Mouse (Mus musculus): ENCODE results near the gene Vmn1r169.
"Not testable (repeated sequence)": the region's sequence is repeated elsewhere in the genome, so short reads cannot be mapped to it uniquely, and the experiment has no call there.

Vmn1r169 gene

GRCm38 (mm10) chr7:23575226-23575625, at the start of gene Vmn1r169:
Gene Vmn1r169, plus strand, starts transcription at chr7:23575526.
- DNase-seq (ENCODE audit: low spot score in 2 of 2) = not testable (repeated sequence)

GRCm38 (mm10) chr7:23539432-23539831, 35.9 kb upstream of the Vmn1r169 start, which contains the start of gene Vmn1r168:
Gene Vmn1r168, plus strand, starts transcription at chr7:23539732.
- DNase-seq (ENCODE audit: low spot score in 2 of 2) = not testable (repeated sequence)

- DNase-seq (ENCODE audit: low spot score in 2 of 2) = not testable (repeated sequence)
These were observed 30.5 kb downstream of the Vmn1r169 start, which contains the start of gene Vmn1r170 for GRCm38 (mm10) chr7:23605875-23606274. Gene Vmn1r170, plus strand, starts transcription at chr7:23606175.
